Mouse (Mus musculus): ENCODE measurements around the gene Gatb. TPM values are rescaled to one million over a fixed set of nuclear protein-coding genes. Genes with fewer than 3 reads are reported as not detected.

Gene Gatb
- total and polyA plus RNA-seq, 3 experiments = 8.4 to 23.3 (median 19.5) TPM

DNA sequence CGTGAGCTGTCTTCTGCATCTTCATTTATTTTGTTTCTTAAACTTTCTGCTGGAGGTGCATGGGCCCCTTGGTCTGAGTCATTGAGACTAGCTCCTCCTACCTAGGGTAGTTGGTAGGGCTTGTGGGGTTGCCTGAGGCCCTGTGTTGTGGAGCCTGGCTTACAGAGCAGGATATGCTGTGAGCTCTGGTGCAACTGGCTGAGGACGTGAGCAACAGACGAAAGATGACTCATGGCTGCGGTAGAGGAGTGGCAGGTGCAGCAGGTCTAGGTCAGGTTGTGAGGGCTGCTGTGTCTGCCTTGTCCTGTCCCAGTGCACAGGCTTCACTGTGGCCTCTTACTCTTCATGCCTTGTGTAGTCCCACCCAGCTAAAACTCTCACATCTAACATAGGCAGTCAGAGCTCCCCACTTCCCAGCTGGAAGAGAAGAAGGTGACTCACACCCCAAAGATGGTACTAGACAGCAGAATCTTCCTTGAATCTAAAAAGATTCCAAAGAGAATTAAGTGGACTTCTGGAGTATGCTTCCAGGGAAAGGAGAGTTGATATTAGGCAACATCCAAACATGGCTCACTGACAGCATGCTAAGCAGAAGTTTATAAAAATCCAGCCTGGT is 56.1 kb downstream of the Gatb start:
- Histone ChIP-seq H3K27me3 (ENCODE audit: insufficient read depth, low read length) (no peaks in the 10 kb centered on the region), H3K9me3 (replicated peaks) (no peaks in the 10 kb centered on the region), H3K4me3 (ENCODE audit: low read depth, low read length) (no peak overlapping the region), H3K36me3 (replicated peaks) (peaks cover 42% of the 10 kb centered on the region), H3K4me1 (ENCODE audit: insufficient read depth, low read depth, low read length) (no peaks in the 10 kb centered on the region)
- DNase-seq (ENCODE audit: low spot score) (no peak), ATAC-seq (ENCODE audit: extremely low read depth, insufficient number of reproducible peaks, low FRiP score, poor library complexity, severe bottlenecking) (no peak)
- TF ChIP-seq GATA2 (IDR thresholded peaks at IDR 0.05; ENCODE audit: borderline replicate concordance, low read depth, low read length) (no peak), TAL1 (conservative IDR thresholded peaks at IDR 0.05; ENCODE audit: low read depth, low read length) (no peak), GATA1 (IDR thresholded peaks at IDR 0.05; ENCODE audit: borderline replicate concordance, low read length) (no peak), POLR2AphosphoS5 (IDR thresholded peaks at IDR 0.05; ENCODE audit: insufficient replicate concordance, low read depth, low read length) (no peak), CTCF (IDR thresholded peaks at IDR 0.05; ENCODE audit: low read depth, low read length) (no peak)

DNA sequence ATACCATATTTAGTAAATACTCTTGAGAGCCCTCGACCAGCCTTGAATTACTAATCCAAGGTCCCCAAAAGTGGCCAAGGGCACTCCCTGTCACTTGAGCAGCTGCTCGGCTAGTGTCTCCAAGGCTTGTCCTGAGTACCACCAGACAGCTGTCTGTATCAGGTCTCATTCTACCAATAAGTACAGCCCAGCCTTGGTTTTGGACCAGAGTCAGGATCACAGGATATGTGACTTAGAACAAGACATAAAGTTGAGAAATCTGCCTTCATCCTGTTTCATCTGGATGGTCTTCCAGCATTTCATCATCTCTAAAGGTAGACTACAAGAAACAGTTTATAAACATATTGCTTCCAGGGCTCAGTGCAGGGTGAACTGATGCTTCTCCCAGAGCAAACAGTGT is 59.8 kb downstream of the Gatb start:
- TF ChIP-seq GATA1 (IDR thresholded peaks at IDR 0.05; ENCODE audit: borderline replicate concordance, low read length) (no peak), GATA2 (IDR thresholded peaks at IDR 0.05; ENCODE audit: borderline replicate concordance, low read depth, low read length) (no peak), POLR2AphosphoS5 (IDR thresholded peaks at IDR 0.05; ENCODE audit: insufficient replicate concordance, low read depth, low read length) (no peak), TAL1 (conservative IDR thresholded peaks at IDR 0.05; ENCODE audit: low read depth, low read length) (no peak), CTCF (IDR thresholded peaks at IDR 0.05; ENCODE audit: low read depth, low read length) (no peak)
- H3K36me3 ChIP-seq (replicated peaks) = peaks cover 74% of the 10 kb centered on the region
- no peak overlapping the region for H3K4me3 ChIP-seq (ENCODE audit: low read depth, low read length)
- DNase-seq (ENCODE audit: low spot score) (no peak), ATAC-seq (ENCODE audit: extremely low read depth, insufficient number of reproducible peaks, low FRiP score, poor library complexity, severe bottlenecking) (no peak)
- H3K27me3 ChIP-seq (ENCODE audit: insufficient read depth, low read length) = no peaks in the 10 kb centered on the region
- peaks cover 10% of the 10 kb centered on the region for H3K4me1 ChIP-seq (ENCODE audit: insufficient read depth, low read depth, low read length)
- H3K9me3 ChIP-seq (replicated peaks) = no peaks in the 10 kb centered on the region

DNA sequence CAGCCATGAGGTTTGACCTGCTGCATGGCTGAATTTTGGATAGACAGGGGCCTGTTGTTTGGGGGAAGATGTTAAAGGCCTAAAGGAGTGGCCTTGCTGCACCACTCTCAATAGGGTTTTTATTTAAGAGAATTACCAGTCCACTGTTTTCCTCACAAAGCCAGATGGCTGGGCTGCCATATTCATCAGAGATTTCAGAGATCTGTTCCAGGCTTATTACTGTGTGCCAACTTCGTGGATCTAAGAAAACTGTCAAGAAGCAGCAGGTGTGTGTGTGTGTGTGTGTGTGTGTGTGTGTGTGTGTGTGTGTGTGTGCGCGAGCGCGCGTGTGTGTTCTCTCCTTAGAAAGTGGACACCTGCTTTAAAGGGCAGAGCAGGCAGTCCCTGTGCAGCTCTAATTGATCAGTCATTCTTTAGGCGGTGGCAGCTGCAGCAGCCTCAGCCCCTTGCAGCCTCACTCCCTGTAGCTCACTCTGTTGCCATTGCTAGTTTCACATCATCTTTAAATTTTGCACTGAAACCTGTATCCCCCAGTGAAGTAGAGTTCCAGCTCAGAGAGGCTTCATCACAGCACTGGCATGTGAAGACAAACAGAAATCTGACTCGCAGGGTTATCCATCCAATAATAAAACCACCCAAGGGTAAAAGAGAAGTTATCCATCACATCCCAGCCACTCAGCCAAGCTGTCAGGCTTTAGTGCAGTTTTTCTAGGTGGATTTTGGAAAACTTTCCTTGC is 60.6 kb downstream of the Gatb start:
- TF ChIP-seq GATA2 (IDR thresholded peaks at IDR 0.05; ENCODE audit: borderline replicate concordance, low read depth, low read length) = no peak
- TF ChIP-seq CTCF (IDR thresholded peaks at IDR 0.05; ENCODE audit: low read depth, low read length) = no peak
- TF ChIP-seq TAL1 (conservative IDR thresholded peaks at IDR 0.05; ENCODE audit: low read depth, low read length) = no peak
- TF ChIP-seq POLR2AphosphoS5 (IDR thresholded peaks at IDR 0.05; ENCODE audit: insufficient replicate concordance, low read depth, low read length) = no peak
- no peak for TF ChIP-seq GATA1 (IDR thresholded peaks at IDR 0.05; ENCODE audit: borderline replicate concordance, low read length)
- DNase-seq (ENCODE audit: low spot score) (no peak), ATAC-seq (ENCODE audit: extremely low read depth, insufficient number of reproducible peaks, low FRiP score, poor library complexity, severe bottlenecking) (no peak)
- Histone ChIP-seq H3K27me3 (ENCODE audit: insufficient read depth, low read length) (no peaks in the 10 kb centered on the region), H3K36me3 (replicated peaks) (peaks cover 79% of the 10 kb centered on the region), H3K4me3 (ENCODE audit: low read depth, low read length) (no peak overlapping the region), H3K9me3 (replicated peaks) (no peaks in the 10 kb centered on the region), H3K4me1 (ENCODE audit: insufficient read depth, low read depth, low read length) (peaks cover 10% of the 10 kb centered on the region)

DNA sequence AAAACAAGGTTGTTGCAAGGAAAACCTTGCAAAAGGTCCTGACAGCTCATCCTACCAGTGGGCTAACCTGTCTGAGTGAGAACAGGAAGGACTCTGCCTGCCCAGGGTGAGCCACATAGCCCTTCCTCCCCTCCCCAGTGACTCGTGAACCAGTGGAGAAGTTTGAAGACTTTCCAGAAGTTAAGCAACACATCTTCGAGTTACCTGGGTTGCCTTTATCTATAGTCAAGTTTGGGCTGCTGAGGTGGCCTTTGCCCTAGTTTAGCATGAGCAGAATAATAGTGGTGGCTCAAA is 61.2 kb downstream of the Gatb start:
- Histone ChIP-seq H3K4me3 (ENCODE audit: low read depth, low read length) (no peak overlapping the region), H3K4me1 (ENCODE audit: insufficient read depth, low read depth, low read length) (peaks cover 10% of the 10 kb centered on the region), H3K27me3 (ENCODE audit: insufficient read depth, low read length) (no peaks in the 10 kb centered on the region), H3K9me3 (replicated peaks) (no peaks in the 10 kb centered on the region), H3K36me3 (replicated peaks) (peaks cover 80% of the 10 kb centered on the region)
- ATAC-seq (ENCODE audit: extremely low read depth, insufficient number of reproducible peaks, low FRiP score, poor library complexity, severe bottlenecking) (no peak), DNase-seq (ENCODE audit: low spot score) (no peak)
- TF ChIP-seq TAL1 (conservative IDR thresholded peaks at IDR 0.05; ENCODE audit: low read depth, low read length) (no peak), GATA2 (IDR thresholded peaks at IDR 0.05; ENCODE audit: borderline replicate concordance, low read depth, low read length) (no peak), GATA1 (IDR thresholded peaks at IDR 0.05; ENCODE audit: borderline replicate concordance, low read length) (no peak), CTCF (IDR thresholded peaks at IDR 0.05; ENCODE audit: low read depth, low read length) (no peak), POLR2AphosphoS5 (IDR thresholded peaks at IDR 0.05; ENCODE audit: insufficient replicate concordance, low read depth, low read length) (no peak)

DNA sequence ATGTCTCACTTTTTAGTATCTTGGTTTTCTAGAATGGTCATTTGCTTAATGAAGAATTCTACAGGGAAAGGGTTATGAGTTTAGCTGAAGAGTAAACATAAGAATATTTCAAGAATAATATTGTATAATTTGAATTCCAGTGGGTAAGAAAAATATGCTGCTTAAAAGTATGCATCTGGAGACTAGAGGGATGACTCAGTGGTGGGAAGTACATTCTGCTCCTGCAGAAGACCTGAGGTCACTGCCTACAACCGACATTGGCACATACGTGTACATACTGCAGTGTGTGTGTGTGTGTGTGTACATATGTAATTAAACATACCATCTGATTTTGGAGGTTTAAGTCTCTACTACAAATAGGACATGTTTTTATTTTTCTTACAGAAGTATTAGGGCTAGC is 61.7 kb downstream of the Gatb start:
- Histone ChIP-seq H3K4me3 (ENCODE audit: low read depth, low read length) (no peak overlapping the region), H3K4me1 (ENCODE audit: insufficient read depth, low read depth, low read length) (peaks cover 10% of the 10 kb centered on the region), H3K9me3 (replicated peaks) (no peaks in the 10 kb centered on the region), H3K36me3 (replicated peaks) (peaks cover 82% of the 10 kb centered on the region), H3K27me3 (ENCODE audit: insufficient read depth, low read length) (no peaks in the 10 kb centered on the region)
- no peak for TF ChIP-seq GATA2 (IDR thresholded peaks at IDR 0.05; ENCODE audit: borderline replicate concordance, low read depth, low read length)
- no peak for TF ChIP-seq TAL1 (conservative IDR thresholded peaks at IDR 0.05; ENCODE audit: low read depth, low read length)
- no peak for TF ChIP-seq CTCF (IDR thresholded peaks at IDR 0.05; ENCODE audit: low read depth, low read length)
- TF ChIP-seq POLR2AphosphoS5 (IDR thresholded peaks at IDR 0.05; ENCODE audit: insufficient replicate concordance, low read depth, low read length) = no peak
- no peak for TF ChIP-seq GATA1 (IDR thresholded peaks at IDR 0.05; ENCODE audit: borderline replicate concordance, low read length)
- ATAC-seq (ENCODE audit: extremely low read depth, insufficient number of reproducible peaks, low FRiP score, poor library complexity, severe bottlenecking) (no peak), DNase-seq (ENCODE audit: low spot score) (no peak)

DNA sequence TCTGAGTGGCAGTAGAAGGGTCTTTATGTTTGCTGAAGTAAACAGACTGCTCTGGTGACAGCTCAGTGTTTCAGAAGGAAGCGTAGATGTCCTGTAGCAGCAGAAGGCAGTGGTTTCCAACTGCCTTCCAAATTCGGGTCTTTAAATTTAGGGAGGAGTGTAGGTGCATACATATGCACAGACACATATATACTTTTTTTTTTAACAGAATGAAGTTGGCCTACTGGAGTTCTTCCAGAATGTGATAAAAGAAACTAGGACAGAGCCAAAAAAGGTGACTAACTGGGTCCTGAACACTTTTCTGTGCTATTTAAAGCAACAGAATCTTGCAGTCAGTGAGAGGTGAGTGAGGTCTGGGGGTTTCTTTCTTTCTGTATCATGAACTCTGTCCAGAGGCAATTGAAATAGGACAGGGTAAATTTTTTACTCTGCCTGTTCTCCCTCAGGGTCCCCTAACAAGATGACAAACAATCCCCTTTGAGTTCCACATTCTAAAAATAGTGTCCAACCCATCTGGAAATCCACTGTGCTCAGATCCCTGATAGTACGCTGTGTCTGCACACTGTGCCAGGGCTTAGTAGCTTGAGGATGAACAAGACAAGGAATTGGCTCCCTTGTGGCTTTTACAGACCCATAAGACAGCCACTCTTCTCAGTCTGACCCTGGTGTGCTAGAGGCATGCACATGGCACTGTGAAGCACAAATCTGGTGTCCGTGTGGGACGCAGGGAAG is 63.0 kb downstream of the Gatb start:
- ATAC-seq (ENCODE audit: extremely low read depth, insufficient number of reproducible peaks, low FRiP score, poor library complexity, severe bottlenecking) (no peak), DNase-seq (ENCODE audit: low spot score) (no peak)
- Histone ChIP-seq H3K4me1 (ENCODE audit: insufficient read depth, low read depth, low read length) (peaks cover 10% of the 10 kb centered on the region), H3K9me3 (replicated peaks) (no peaks in the 10 kb centered on the region), H3K36me3 (replicated peaks) (peaks cover 77% of the 10 kb centered on the region), H3K27me3 (ENCODE audit: insufficient read depth, low read length) (no peaks in the 10 kb centered on the region), H3K4me3 (ENCODE audit: low read depth, low read length) (no peak overlapping the region)
- no peak for TF ChIP-seq POLR2AphosphoS5 (IDR thresholded peaks at IDR 0.05; ENCODE audit: insufficient replicate concordance, low read depth, low read length)
- TF ChIP-seq GATA1 (IDR thresholded peaks at IDR 0.05; ENCODE audit: borderline replicate concordance, low read length) = no peak
- TF ChIP-seq TAL1 (conservative IDR thresholded peaks at IDR 0.05; ENCODE audit: low read depth, low read length) = no peak
- no peak for TF ChIP-seq GATA2 (IDR thresholded peaks at IDR 0.05; ENCODE audit: borderline replicate concordance, low read depth, low read length)
- TF ChIP-seq CTCF (IDR thresholded peaks at IDR 0.05; ENCODE audit: low read depth, low read length) = no peak
